Mouse (Mus musculus): ENCODE results near the gene Gm42906.

The Gm42906 gene

DNA sequence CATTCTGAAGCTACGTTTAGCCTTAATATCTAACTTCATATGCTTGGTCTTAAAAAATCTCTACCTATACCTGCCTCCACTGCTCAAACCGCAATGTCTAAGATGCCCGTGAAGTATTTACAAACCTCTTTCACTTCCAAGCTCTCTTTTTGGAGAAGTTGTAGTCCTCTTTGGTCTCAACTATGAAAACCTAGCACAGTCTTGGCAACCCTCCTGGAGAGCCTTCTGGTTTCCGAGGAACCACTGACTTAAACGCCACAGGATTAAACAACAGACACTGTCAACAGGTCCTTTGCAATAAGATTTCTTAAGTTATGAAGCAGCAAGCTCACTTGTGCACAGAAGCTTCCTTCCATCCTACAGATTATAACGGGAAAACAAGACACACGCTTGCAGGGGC, 196.1 kb downstream of the Gm42906 start:
- DNase-seq: no peak

- DNase-seq: no peak
Observed at GRCm38 (mm10) chr5:151231411-151231810, 196.6 kb downstream of the Gm42906 start.

DNA sequence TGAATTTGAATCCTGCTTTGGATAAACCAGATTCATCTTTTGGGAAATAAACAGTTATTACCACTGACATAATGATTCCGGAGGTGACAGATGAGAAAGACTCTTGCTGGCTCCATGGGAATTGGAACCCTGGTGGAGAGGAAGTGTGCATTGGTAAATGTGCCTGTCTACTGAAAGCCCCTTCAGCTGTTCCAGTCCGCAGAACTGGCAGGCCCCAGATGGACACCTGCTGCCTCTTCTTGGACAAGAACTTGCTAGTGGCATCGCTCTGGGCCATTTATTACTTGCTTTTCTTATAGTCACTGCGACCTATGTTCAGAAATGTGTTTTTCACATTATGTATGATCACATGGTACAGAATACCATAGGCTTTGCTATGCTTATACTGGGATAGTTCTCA, 197.5 kb downstream of the Gm42906 start:
- no peak for DNase-seq

DNA sequence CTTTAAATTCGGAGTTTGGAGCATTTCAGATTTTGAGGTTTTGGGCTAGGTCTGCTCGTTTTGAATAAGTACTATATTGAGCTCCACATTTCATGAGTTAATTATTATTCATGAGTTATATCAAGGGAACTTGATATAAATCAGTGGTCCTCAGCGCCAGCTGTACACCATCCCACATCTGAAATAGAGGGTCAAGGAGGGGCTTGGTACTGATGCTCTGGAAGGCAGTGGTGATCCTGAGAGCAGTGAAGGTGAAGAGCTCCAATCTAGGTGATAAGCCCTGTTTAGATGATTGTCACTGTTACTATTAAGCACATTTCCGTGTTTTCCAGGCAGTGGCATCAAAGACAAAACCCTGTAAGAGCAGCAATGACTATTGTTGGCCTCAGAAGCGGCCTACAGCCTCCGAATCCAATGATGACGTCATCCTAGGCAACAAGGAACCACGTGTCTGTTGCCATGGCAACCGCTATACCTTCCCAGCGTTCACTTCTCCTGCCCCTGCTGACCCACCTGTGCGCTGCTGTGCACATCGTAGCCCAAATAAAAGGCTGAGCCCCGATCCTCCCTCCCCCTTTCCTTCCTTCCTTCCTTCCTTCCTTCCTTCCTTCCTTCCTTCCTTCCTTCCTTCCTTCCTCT, 199.5 kb downstream of the Gm42906 start:
- no peak for DNase-seq

DNA sequence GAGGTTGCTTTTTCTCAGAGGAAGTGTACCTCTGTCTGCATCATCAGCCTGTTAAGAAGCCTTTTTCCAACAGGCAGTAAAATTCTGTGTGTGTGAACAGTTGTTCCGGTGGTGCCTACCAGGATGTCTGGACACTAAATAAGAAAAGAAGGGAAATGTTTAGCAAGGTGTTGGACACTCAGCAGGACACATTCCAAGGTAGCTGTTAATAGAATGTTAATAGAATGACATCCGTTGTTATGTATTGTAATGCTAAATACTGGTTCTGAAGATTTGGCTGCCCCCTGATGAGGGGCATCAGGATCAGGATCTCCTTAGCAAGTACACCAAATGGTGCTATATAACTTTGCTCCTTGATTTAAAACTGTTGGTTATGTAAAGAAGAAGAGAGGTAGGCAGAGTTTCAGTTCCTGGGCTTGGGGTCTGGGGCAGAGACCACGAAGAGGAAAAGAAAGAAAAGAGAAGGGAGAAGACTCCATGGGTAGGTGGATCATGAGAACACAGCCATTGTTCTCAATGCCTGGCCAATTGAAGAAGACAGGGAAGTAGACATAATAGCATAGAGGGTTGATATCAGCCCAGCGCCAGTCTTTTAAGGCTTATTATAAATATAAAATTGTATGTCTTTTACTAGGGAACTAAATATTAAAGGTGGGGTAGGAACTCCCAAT, 204.1 kb downstream of the Gm42906 start:
- DNase-seq: no peak

GRCm38 (mm10) chr5:151222791-151223190, 205.2 kb downstream of the Gm42906 start:
- no peak for DNase-seq

GRCm38 (mm10) chr5:151218689-151219115, 209.3 kb downstream of the Gm42906 start:
- no peak for DNase-seq

DNA sequence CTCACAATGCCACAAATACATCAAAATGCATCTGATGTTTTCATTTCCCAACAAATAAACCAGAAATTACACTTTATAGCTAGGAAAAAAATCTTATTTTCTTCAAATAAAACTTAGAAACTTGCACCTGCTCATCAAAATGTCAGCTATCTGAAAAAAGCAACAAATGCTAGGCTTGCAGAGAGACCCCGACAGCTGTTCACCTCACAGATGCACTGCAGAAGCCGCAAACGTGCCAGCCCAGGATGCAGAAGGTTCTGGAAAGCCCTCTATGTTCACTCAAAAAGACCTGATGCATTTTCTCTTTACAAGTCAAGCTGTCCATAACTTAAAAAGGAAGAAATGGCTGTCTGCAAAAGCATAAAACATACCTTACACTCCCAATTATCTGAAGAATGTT, 214.9 kb downstream of the Gm42906 start:
- DNase-seq: no peak

DNA sequence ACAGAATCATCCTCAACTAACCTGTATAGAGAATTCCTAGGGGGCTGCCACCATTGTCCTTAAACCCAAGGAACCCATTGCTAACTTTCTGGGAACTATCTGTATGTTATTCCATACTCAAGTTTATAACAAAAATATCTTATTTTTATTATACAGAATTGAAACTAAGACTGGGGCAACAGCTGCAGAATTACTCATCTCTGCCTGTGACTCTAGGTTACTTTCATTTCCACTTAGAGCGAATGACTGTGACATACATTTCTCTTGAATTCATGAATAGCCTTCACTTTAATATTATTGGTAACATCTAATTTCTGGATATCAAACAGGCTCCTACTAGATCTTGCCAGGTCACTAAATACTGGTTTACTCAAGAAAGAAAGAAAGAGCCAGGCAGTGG, 217.1 kb downstream of the Gm42906 start:
- DNase-seq: no peak

DNA sequence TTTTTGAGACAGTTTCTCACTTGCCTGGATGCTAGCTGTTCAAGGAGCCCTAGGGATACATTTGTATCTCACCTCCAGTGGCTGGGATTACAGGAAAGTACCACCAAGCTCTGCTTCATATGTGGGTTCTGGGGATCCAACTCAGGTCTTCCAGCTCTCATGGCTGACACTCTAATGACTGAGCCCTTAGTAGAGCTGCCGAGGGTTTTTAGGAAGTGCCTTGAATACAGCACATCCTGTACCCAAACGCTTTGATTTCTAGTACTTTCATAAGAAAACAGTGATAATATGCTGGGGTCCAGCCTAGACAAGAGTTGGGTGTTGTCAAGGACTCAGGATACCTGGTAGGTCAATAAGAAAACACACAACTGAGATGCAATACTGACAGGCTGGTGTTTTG, 217.9 kb downstream of the Gm42906 start:
- peak; percentile 1 to 2 for DNase-seq

DNA sequence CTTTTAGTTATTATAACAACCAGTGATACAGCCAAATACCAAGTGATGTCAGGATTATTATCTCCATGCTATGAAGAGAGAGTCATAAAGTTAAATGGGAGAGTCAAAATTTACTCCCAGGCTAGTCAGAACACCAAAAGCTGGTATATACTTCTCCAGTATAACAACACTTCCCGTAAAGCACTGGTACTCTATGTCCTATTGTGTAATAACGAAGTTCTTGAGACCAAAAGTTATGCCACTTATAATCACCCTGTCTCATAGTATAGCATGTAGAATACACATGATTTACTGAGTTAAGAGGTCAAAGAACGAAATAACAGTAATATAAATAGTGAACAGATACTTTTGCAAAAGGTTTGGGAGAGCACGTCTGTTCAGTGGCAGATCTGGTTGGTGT, 222.9 kb downstream of the Gm42906 start:
- DNase-seq: no peak

GRCm38 (mm10) chr5:151202925-151203324, 225.0 kb downstream of the Gm42906 start:
- no peak for DNase-seq

- DNase-seq: no peak
Observed at GRCm38 (mm10) chr5:151201220-151201619, 226.7 kb downstream of the Gm42906 start.

GRCm38 (mm10) chr5:151199235-151199634, 228.7 kb downstream of the Gm42906 start:
- DNase-seq: no peak

- no peak for DNase-seq
Observed at GRCm38 (mm10) chr5:151196603-151197272, 231.2 kb downstream of the Gm42906 start.

DNA sequence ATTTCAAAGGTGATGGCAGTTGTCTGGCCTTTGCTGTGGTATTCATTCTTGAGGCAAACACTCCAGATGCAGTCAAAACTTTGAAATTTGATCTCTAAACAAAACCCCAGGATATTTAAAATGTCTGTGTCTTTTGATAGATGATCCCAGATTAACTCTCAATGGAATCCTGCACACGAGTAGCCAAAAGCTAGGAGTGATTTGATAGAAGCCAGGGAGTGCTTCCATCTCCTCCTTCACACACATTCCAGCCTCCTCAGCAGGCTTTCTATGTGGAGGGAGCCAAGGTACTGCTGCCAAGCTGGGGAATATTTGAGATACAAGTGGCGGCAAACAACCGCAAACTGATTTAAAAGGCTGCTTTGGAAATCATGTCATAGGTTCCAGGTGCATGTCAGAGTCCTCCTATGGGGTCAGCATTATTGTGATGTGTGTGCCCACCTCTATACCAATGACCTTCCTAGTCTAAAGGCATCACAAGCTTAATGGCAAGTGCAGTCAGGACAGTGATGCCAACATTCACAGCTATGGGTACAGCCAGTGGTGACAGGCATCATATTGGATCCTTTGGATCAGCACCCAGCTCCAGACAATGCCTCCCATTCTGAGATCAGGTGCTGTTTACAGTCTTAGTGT, 234.0 kb downstream of the Gm42906 start:
- no peak for DNase-seq

- DNase-seq: no peak
Observed at GRCm38 (mm10) chr5:151192266-151192665, 235.7 kb downstream of the Gm42906 start.

DNA sequence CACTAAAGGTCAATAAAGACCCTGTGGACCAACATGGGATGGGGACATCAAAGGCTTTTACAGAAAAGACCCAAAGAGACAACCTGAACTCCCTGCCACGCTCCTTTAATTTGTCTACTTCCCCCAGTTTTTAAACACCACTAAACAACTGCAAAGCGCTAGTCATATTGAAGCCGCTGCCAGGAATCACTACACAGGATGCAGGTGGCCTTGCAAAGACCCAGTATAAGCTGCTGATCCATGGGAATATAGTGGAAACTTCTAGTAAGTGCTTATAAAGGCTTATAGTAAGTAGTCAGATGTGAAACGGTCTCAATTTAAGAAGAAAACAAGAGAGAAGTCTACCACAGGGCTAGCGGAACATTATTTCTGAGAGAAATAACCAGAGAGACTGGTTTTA, 237.2 kb downstream of the Gm42906 start:
- no peak for DNase-seq

DNA sequence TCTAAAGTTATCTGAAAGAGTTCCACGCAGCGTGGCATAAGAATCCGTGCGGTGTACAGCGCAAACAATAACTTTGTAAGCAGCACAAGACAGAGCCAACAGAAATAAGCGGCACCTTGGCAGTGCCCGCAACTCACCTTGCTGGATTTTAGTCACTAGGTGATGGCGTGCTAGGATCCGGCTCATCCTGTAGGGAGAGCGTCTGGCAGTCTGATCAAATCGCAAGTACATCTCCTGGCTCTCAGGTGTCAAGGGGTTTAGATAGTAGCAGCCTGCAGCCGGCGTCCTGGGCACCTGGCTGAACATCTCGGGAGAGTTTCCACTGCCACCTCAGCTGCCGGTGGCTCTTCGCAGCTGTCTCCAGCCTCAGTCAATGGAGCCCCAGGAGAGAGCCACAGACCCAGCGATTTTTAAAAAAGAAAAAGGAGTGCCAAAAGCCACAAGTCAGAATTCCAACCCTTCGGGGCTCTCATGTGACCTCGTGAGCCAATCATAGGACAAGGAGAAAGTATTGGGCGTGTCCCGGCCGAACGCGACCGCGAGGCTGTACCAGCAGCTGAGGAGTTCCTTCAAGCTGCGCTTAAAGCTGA, 238.1 kb downstream of the Gm42906 start:
- no peak for DNase-seq

DNA sequence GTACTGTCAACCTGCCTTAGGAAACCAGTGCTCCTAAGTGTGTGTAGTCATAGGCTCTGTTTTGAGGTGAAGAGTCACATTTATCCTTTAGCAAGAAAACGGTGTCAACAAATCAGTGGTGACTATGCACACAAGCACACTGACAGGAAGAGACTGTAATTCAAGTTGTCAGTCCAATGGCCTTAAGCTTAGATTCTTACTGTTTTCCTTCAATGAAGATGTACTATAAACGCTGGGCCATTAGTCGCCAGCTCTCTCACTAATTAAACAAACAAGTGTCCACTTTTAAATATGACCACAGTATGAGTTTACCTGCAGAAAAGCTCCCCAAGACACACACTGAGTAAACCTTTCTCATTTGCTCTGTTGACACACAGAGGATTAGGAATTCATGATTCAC, 238.6 kb downstream of the Gm42906 start:
- no peak for DNase-seq

GRCm38 (mm10) chr5:151188659-151189058, 239.3 kb downstream of the Gm42906 start:
- DNase-seq: no peak

DNA sequence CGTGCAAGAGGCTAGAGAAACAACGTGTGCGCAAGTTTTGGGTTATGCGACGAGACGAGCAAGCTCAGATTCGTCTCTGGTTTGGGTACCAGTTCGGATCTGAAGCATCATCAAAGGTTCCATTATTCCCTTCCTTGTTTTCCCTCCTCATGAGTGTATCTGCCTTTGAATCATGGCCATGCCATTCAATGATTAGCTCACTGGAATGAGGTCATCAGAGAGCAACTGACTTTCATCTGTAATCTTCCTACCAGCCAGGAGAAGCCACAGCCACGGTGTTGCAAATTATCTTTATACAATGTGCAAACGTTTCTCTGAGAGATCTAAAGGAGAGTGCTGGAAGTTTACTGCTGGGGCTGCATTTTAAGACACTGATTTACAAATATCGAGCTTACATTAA, 240.6 kb downstream of the Gm42906 start:
- DNase-seq: no peak

DNA sequence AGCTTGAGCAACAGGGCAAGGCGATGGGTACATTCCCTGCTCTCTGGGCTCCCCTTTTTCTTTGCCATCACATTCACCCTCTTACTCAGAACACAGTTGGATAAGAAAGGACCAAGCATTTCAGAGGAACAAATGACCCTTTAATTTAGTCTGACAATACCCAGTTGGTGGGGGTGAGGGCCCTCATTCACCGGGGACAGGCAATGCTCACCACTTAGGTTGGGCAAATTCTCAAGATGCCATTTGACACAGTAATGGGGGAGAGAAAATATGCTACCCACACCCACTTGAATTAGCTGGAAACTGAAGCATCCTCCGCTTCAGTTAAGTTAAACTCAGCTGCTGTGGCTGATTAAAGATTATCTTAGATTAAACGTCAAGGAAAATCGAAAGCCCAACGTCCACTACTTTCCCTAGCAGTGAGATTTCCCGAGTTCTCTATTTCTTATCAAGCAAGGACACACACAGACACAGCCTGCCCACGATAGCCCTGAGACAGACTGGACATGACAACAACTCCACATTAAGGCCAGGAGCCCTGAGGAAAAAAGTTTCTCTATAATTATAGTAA, 242.6 kb downstream of the Gm42906 start:
- DNase-seq: no peak

Data from B cell, adult 2 months (primary cell).